In the genomic region with DNA sequence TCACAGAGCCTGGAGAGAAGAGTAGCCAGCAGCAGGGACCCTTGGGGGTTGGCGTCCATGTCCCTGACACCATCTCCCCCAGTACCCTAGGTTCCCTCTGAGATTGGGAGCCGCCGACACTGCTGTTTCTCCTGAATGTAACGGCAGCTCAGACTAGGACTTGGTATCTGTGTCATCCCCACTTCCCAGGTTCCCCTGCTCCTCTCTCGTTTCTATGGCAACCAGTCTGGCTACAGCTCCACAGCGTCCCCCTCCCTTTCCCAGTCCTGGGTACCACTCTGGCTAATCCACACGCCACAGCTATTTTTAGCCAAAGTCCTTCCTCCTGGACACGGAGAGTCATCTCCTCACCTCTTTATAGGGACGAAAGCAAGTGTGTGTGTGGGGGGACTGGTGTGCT, we compare ENCODE assay signal across 12 mouse cellular contexts. TPM values are rescaled to one million over a fixed set of nuclear protein-coding genes. Genes with fewer than 3 reads are reported as not detected.
DNase-seq lines count a peak whose midpoint lies in the region; ATAC-seq and TF ChIP-seq lines count a peak whose summit lies in the region.
"Had no signal": no experiment of that assay in that cellular context is flagged by ENCODE, and none has a peak within 500 bp of the region (broad histone marks: within the 10 kb centered on the region; RNA-seq: fewer than 3 reads in every experiment).

Kcnj9 (minus strand) TSS at position 188 of the 400 bp plus-strand sequence.

- peaks cover 30% of the 10 kb centered on the region for H3K4me1 ChIP-seq in cerebellum, adult 2 months (ENCODE audit: control insufficient read depth, insufficient read depth, low read length)
- peaks cover 11% of the 10 kb centered on the region for H3K4me1 ChIP-seq in forebrain, embryonic 14.5 days (ENCODE audit: control insufficient read depth, insufficient read depth, low read length)
- H3K4me1 ChIP-seq in olfactory bulb, adult 2 months (ENCODE audit: control insufficient read depth, insufficient read depth, low read length): peaks cover 31% of the 10 kb centered on the region
- peaks cover 13% of the 10 kb centered on the region for H3K4me1 ChIP-seq in kidney, embryonic 15.5 days
- H3K4me1 ChIP-seq in thymus, adult 2 months (replicated peaks; ENCODE audit: control insufficient read depth, insufficient read depth, low read length): peaks cover 10% of the 10 kb centered on the region

- peak within 1 kb of the TSS; percentile 98 for H3K4me3 ChIP-seq in cerebellum, adult 2 months (replicated peaks; ENCODE audit: insufficient read depth, low read depth, low read length)
- peak within 1 kb of the TSS; percentile 20 for H3K4me3 ChIP-seq in forebrain, embryonic 14.5 days (ENCODE audit: low read depth, low read length)
- H3K4me3 ChIP-seq in olfactory bulb, adult 2 months (ENCODE audit: insufficient read depth, low read depth, low read length): peak within 1 kb of the TSS; percentile 57
- H3K4me3 ChIP-seq in kidney, embryonic 15.5 days (replicated peaks): no peak within 1 kb of the TSS
- no peak within 1 kb of the TSS for H3K4me3 ChIP-seq in thymus, adult 2 months (ENCODE audit: control insufficient read depth, insufficient read depth, low read length)
- H3K4me3 ChIP-seq: erythroblast, embryonic 14.5 days; stomach, embryonic 15.5 days had no signal

- WGBS in cerebellum, adult 2 months: 3% methylated on average over 9 of the region's 9 CpGs
- 15% methylated on average over 9 of the region's 9 CpGs for WGBS in forebrain, embryonic 14.5 days
- WGBS in olfactory bulb, adult 2 months: 11% methylated on average over 9 of the region's 9 CpGs
- WGBS in kidney, embryonic 15.5 days: 34% methylated on average over 9 of the region's 9 CpGs
- WGBS in thymus, adult 2 months: 65% methylated on average over 9 of the region's 9 CpGs

- H3K9ac ChIP-seq in forebrain, embryonic 14.5 days (ENCODE audit: low read length): peak within 1 kb of the TSS; percentile 49
- H3K9ac ChIP-seq in kidney, embryonic 15.5 days: no peak within 1 kb of the TSS
- H3K9ac ChIP-seq: stomach, embryonic 15.5 days had no signal

- DNase-seq in cerebellum, adult 2 months: peak; percentile 90 to 99
- peak; percentile 93 for DNase-seq in forebrain, embryonic 14.5 days (ENCODE audit: low spot score)
- peak in 1 of 2 experiments; percentile 58 for DNase-seq in layer of hippocampus, postnatal 25 days (ENCODE audit: extremely low spot score in 1 of 2, low spot score in 1 of 2)
- DNase-seq in thymus, adult 2 months: no peak
- DNase-seq in spleen, adult 12 weeks (ENCODE audit: low spot score): no peak
- DNase-seq in ovary, postnatal 36 days (ENCODE audit: low spot score): no peak
- DNase-seq: kidney, adult 2 months had no signal

- peak; percentile 91; the same call in 1 of the 2 replicates for TF ChIP-seq POLR2A in cerebellum, adult 2 months (IDR thresholded peaks at IDR 0.05; ENCODE audit: borderline replicate concordance, insufficient read depth, low read length)
- TF ChIP-seq POLR2A in olfactory bulb, adult 2 months (IDR thresholded peaks at IDR 0.05; ENCODE audit: insufficient read depth, low read depth, low read length): no peak; the same call in 1 of the 2 replicates
- TF ChIP-seq POLR2A in thymus, adult 2 months (IDR thresholded peaks at IDR 0.05; ENCODE audit: control insufficient read depth, extremely low read depth, insufficient read depth, low read length, poor library complexity): no peak

- H3K9me3 ChIP-seq in forebrain, embryonic 14.5 days (replicated peaks; ENCODE audit: control insufficient read depth, low read length): no peaks in the 10 kb centered on the region
- H3K9me3 ChIP-seq in kidney, embryonic 15.5 days (replicated peaks): no peaks in the 10 kb centered on the region
- H3K9me3 ChIP-seq: stomach, embryonic 15.5 days had no signal

- TF ChIP-seq CTCF in cerebellum, adult 2 months (IDR thresholded peaks at IDR 0.05; ENCODE audit: borderline replicate concordance, insufficient read depth, low read depth, low read length): no peak
- no peak for TF ChIP-seq CTCF in olfactory bulb, adult 2 months (IDR thresholded peaks at IDR 0.05; ENCODE audit: insufficient read depth, low read depth, low read length)
- no peak for TF ChIP-seq CTCF in thymus, adult 2 months (IDR thresholded peaks at IDR 0.05; ENCODE audit: borderline replicate concordance, control insufficient read depth, extremely low read depth, insufficient read depth, low read length, poor library complexity)

- peak within 1 kb of the TSS; percentile 98 for H3K27ac ChIP-seq in cerebellum, adult 2 months (ENCODE audit: insufficient read depth, low read length)
- H3K27ac ChIP-seq in forebrain, embryonic 14.5 days (ENCODE audit: low read depth, low read length): no peak within 1 kb of the TSS
- H3K27ac ChIP-seq in olfactory bulb, adult 2 months (ENCODE audit: insufficient read depth, low read depth, low read length): peak within 1 kb of the TSS; percentile 60
- H3K27ac ChIP-seq in kidney, embryonic 15.5 days: no peak within 1 kb of the TSS
- H3K27ac ChIP-seq in thymus, adult 2 months (ENCODE audit: control insufficient read depth, insufficient read depth, low read length): no peak within 1 kb of the TSS
- H3K27ac ChIP-seq: macrophage; stomach, embryonic 15.5 days had no signal

- H3K4me2 ChIP-seq in forebrain, embryonic 14.5 days (ENCODE audit: low read length): peak within 1 kb of the TSS; percentile 42
- no peak within 1 kb of the TSS for H3K4me2 ChIP-seq in kidney, embryonic 15.5 days
- H3K4me2 ChIP-seq: stomach, embryonic 15.5 days had no signal

- ATAC-seq in forebrain, embryonic 14.5 days: peak; percentile 79
- ATAC-seq in kidney, embryonic 15.5 days (replicated peaks; ENCODE audit: low FRiP score): no peak

- H3K36me3 ChIP-seq in forebrain, embryonic 14.5 days (ENCODE audit: control insufficient read depth, insufficient read depth, low read length): no peaks in the 10 kb centered on the region
- no peaks in the 10 kb centered on the region for H3K36me3 ChIP-seq in kidney, embryonic 15.5 days
- no peaks in the 10 kb centered on the region for H3K36me3 ChIP-seq in thymus, adult 2 months (ENCODE audit: control insufficient read depth, insufficient read depth, low read length)
- H3K36me3 ChIP-seq: stomach, embryonic 15.5 days had no signal

- no peaks in the 10 kb centered on the region for H3K27me3 ChIP-seq in cerebellum, adult 2 months (ENCODE audit: control insufficient read depth, insufficient read depth, low read length)
- H3K27me3 ChIP-seq in forebrain, embryonic 14.5 days (replicated peaks; ENCODE audit: control insufficient read depth, insufficient read depth, low read length): no peaks in the 10 kb centered on the region
- H3K27me3 ChIP-seq in kidney, embryonic 15.5 days: peaks cover 77% of the 10 kb centered on the region
- peaks cover 7% of the 10 kb centered on the region; the same call in 1 of the 2 replicates for H3K27me3 ChIP-seq in thymus, adult 2 months (ENCODE audit: control insufficient read depth, insufficient read depth, low read length)

RNA-seq across cellular contexts. Expression of gene Kcnj9, which starts in this region (rescaled TPM):
- 116 and 130 TPM in 2 replicates for polyA plus RNA-seq in cerebellum, adult 2 months (2012; rRNA removed)
- polyA plus RNA-seq in forebrain, embryonic 14.5 days (2014; fragmentation: Nextera tagmentation; extraction: Ambion mirVana): 1.3 and 1.5 TPM in 2 replicates
- total RNA-seq in layer of hippocampus, postnatal 25 days (2021): 10 to 100 TPM; 59.0 to 68.9 TPM
- not detected in 2 replicates for polyA plus RNA-seq in olfactory bulb, adult 2 months (2012; ENCODE audit: insufficient read depth, insufficient read length, low replicate concordance, missing spikeins)
- polyA plus RNA-seq in kidney, embryonic 15.5 days (2015; fragmentation: Nextera tagmentation; extraction: Ambion mirVana): not detected in 2 replicates
- 1.5 TPM in 2 replicates for polyA plus RNA-seq in thymus, adult 2 months (2012; rRNA removed)

Comparison
In these comparisons a context has a peak if more than half of its experiments do, and no peak if none do; other contexts are left out.
1. DNase-seq: peak in cerebellum, adult 2 months (2 of 2) and forebrain, embryonic 14.5 days (single experiment); none in thymus, adult 2 months (single experiment), spleen, adult 12 weeks (single experiment) and ovary, postnatal 36 days (single experiment).
2. H3K27ac ChIP-seq: peak in cerebellum, adult 2 months (single experiment) and olfactory bulb, adult 2 months (single experiment); none in forebrain, embryonic 14.5 days (single experiment), kidney, embryonic 15.5 days (single experiment) and thymus, adult 2 months (single experiment).
3. H3K4me3 ChIP-seq: peak in cerebellum, adult 2 months (single experiment), forebrain, embryonic 14.5 days (single experiment) and olfactory bulb, adult 2 months (single experiment); none in kidney, embryonic 15.5 days (single experiment) and thymus, adult 2 months (single experiment).